Mouse (Mus musculus) testis, adult 2 months (tissue): ENCODE data around the gene Tanc1. TPM values are rescaled to one million over a fixed set of nuclear protein-coding genes. Genes with fewer than 3 reads are reported as not detected.
A peak's percentile ranks its signal among the peaks of the same experiment; 100 is the strongest.

ENCODE experiments used
- H3K27ac ChIP-seq: fragments of 200-500 bp; 2 replicates; pipeline ENCODE4 v1.5.1; 2012; ENCODE audit warnings: low read depth, low read length; ENCODE audit not compliant: control insufficient read depth, insufficient read depth
- H3K27me3 ChIP-seq: fragments of 200-500 bp; 2 replicates; pipeline ENCODE4 v1.6.1; 2012; ENCODE audit warnings: mild to moderate bottlenecking, low read length, moderate library complexity; ENCODE audit not compliant: control insufficient read depth, insufficient read depth
- H3K36me3 ChIP-seq: fragments of 200-500 bp; 2 replicates; pipeline ENCODE4 v1.6.1; 2012; ENCODE audit warnings: mild to moderate bottlenecking, low read length; ENCODE audit not compliant: control insufficient read depth, insufficient read depth
- H3K4me1 ChIP-seq: fragments of 200-500 bp; 2 replicates; pipeline ENCODE4 v1.6.1; 2012; ENCODE audit warnings: low read length; ENCODE audit not compliant: control insufficient read depth, insufficient read depth
- H3K4me3 ChIP-seq: fragments of 200-500 bp; 2 replicates; pipeline ENCODE4 v1.5.1; 2012; ENCODE audit warnings: low read depth, mild to moderate bottlenecking, low read length, moderate library complexity, mixed read lengths; ENCODE audit not compliant: control insufficient read depth
- CTCF ChIP-seq: fragments of 200-500 bp; IDR thresholded peaks from 2 replicates; pipeline ENCODE4 v1.5.1; 2012; ENCODE audit warnings: low read depth, mild to moderate bottlenecking, inconsistent platforms, low read length, moderate library complexity; ENCODE audit not compliant: control insufficient read depth, insufficient read depth, insufficient replicate concordance
- POLR2A ChIP-seq: fragments of 200-500 bp; IDR thresholded peaks from 2 replicates; pipeline ENCODE4 v1.6.1; 2012; ENCODE audit warnings: low read depth, mild to moderate bottlenecking, inconsistent platforms, low read length, moderate library complexity; ENCODE audit not compliant: control insufficient read depth
- polyA plus RNA-seq: library from polyadenylated mRNA; depleted of rRNA; stranded (reverse); fragments of >200 nt; gene quantifications from 2 replicates; pipeline ENCODE4 v1.2.3, GENCODE M21; 2012; rRNA removed

The Tanc1 gene
- polyA plus RNA-seq, 1 experiment: 7.0 TPM

DNA sequence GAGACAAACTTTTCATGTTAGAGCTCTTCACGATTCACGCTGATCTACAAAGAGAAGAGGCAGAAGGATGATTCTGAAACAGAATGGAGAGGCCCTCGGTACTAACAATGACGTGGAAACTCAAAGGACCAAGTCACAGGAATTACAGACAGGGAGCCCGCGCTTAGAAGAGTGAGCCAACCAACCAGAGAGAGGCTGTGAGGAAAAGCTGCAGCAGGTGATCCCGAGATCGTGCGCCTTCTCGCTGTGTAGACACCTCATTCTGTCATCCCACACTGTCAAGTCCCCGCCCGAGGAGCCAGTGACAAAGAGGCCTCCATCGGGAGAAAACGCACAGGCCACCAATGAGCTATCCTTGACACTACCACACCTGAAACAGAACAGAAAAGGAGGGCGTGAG, 264.6 kb downstream of the Tanc1 start:
- H3K4me3 ChIP-seq: no peak overlapping the region
- H3K36me3 ChIP-seq: no peaks in the 10 kb centered on the region
- no peaks in the 10 kb centered on the region for H3K27me3 ChIP-seq
- no peak overlapping the region for H3K27ac ChIP-seq
- H3K4me1 ChIP-seq: peaks cover 4% of the 10 kb centered on the region
- TF ChIP-seq POLR2A (no peak), CTCF (no peak)

DNA sequence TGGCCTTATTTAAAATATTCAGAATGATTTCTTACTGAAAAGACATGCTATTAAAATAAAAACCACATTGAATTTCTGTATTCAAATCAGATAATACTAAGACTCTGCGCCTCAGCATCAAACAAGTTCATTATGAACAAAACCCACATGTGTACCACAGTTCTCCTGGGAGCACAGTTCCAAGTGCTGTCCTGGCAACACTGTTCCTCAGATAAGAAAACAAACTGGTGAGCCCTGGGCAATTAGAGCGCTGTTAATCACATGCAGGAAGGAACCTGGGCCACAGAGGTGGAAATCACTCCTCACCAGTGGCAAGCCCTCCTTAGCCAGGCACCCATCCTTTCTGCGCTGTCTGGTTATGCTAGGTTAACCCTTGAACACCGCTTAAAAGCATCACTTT, 265.5 kb downstream of the Tanc1 start:
- no peak for TF ChIP-seq CTCF
- no peak for TF ChIP-seq POLR2A
- Histone ChIP-seq H3K27me3 (no peaks in the 10 kb centered on the region), H3K36me3 (no peaks in the 10 kb centered on the region)

DNA sequence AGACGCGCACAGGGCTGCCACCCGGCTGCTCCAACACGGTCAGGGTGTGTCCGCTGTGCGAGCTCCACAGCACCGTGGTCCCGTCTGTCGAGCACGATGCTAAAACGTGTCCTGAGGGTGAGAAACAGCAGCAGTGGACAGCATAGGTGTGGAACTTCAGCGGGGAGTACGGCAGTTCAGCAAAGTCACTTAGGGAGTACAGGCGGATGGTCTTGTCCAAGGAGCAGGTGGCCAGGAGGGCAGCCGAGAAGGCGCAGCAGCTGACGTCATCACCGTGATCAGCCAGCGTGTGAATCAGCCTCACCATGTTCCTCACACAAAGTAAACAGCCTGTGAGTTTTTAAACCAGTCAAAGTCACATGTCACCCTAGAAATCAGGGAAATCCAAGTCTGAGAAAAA, 266.4 kb downstream of the Tanc1 start:
- no peak overlapping the region for H3K27ac ChIP-seq
- no peaks in the 10 kb centered on the region for H3K27me3 ChIP-seq
- H3K4me1 ChIP-seq: peaks cover 4% of the 10 kb centered on the region
- TF ChIP-seq POLR2A: no peak
- TF ChIP-seq CTCF: no peak
- H3K36me3 ChIP-seq: no peaks in the 10 kb centered on the region
- peak overlapping the region; percentile 82 for H3K4me3 ChIP-seq

More for the DNA sequence above, 265.5 kb downstream of the Tanc1 start:
- H3K4me1 ChIP-seq: peaks cover 4% of the 10 kb centered on the region
- no peak overlapping the region for H3K27ac ChIP-seq
- no peak overlapping the region for H3K4me3 ChIP-seq

DNA sequence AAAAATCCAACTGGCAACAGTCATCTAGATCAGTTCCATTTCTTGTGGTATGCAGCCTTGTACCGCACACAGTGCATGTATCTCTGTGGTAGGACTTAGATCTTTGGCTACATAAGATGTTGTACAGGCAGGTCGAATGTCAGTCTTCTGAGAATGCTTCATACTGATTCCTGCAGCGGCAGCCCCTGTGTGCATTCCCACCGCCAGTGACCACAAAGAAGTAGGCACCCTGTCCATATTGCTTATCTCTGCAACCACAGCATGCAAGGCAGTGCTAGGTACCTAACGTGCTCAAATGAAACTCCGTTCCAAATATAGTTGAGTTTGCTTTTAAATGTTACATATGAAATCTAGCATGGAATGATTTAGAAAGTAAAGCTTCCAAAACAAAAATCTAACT, 269.6 kb downstream of the Tanc1 start:
- H3K4me1 ChIP-seq: peaks cover 4% of the 10 kb centered on the region
- H3K4me3 ChIP-seq: peak overlapping the region; percentile 89
- no peaks in the 10 kb centered on the region for H3K36me3 ChIP-seq
- 0 out of 2 replicates have a peak overlapping the region, but pooled peaks have one; percentile 77 for H3K27ac ChIP-seq
- TF ChIP-seq POLR2A (no peak), CTCF (no peak)
- H3K27me3 ChIP-seq: no peaks in the 10 kb centered on the region

DNA sequence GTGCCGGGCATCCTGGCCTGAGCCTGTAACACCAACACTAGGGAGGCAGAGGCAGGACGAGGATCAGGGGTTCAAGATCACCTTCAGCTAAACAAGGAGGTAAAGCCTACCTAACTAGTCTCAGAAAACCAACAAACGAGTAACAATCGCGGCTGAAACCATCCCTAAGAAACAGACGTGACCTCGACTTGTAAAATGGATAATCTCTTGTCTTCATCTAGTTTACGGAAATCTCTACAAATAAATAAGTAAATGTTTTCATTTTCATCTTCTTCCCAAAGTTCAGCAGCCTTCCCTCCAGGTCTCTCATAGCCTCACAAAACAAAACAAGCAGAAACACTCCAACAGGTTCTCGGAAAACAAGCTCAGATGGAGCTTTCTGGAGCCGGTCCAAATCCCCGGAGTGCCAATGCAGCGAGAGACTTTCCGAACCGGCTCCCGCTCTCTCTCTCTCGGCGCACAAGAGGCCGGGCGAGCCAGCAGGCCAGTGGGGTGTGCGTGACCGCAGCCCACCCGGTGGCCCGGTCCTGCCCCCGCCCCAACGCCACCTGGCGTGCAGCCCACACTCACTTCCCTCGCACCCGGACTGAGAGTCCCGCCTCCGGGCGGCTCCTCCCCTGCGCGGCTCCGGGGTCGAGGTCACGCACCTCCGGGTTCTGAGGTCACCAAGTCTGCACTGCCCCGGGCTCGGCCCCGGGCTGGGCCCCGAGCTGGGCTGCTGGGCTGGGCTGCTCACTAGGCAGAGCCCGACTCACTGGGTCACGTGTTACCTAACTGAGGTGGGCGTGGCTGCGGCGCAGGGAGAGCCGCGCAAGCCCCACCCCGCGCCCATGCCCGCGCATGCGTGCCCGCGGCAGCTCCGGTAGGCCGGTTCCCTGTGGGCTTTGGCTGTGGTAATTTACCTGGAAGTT, 270.2 kb downstream of the Tanc1 start, which contains the start of gene Wdsub1:
Wdsub1 (minus strand) TSS at position 761 of the 911 bp plus-strand sequence.
- peak within 1 kb of the TSS; percentile 89 for H3K4me3 ChIP-seq
- peak within 1 kb of the TSS; percentile 77 for H3K27ac ChIP-seq
- TF ChIP-seq CTCF: no peak
- TF ChIP-seq POLR2A: peak; percentile 88
- no peaks in the 10 kb centered on the region for H3K27me3 ChIP-seq
- no peaks in the 10 kb centered on the region for H3K36me3 ChIP-seq
- H3K4me1 ChIP-seq: peaks cover 4% of the 10 kb centered on the region

DNA sequence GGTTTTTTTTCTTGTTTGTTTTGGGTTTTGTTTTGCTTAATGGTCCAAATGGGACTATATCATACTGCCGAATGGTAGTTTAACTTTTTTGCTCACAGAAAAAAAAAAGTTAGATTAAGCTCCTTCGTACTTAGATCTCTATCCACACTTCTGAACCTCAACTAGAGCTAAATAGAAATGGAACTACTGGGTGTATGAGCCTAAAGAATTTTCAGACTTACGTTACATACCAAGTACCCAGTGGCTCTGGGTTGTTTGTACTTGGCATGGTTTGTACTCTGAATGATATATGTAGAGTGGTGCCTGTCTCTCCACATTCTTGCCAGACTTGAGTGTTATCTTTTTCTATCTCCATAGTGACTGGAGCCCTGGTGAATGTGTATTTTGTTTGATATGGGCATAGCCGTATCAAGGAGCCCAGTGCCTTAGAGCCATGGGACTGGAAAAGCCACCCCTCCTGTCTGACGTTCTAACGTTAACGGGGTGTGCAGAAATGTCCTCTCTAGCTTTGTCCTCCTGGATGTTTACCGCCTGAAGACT, 271.0 kb downstream of the Tanc1 start:
- Histone ChIP-seq H3K27me3 (no peaks in the 10 kb centered on the region), H3K4me3 (peak overlapping the region; percentile 89), H3K36me3 (no peaks in the 10 kb centered on the region), H3K4me1 (peaks cover 4% of the 10 kb centered on the region), H3K27ac (peak overlapping the region; percentile 7)
- TF ChIP-seq CTCF (no peak), POLR2A (no peak)

DNA sequence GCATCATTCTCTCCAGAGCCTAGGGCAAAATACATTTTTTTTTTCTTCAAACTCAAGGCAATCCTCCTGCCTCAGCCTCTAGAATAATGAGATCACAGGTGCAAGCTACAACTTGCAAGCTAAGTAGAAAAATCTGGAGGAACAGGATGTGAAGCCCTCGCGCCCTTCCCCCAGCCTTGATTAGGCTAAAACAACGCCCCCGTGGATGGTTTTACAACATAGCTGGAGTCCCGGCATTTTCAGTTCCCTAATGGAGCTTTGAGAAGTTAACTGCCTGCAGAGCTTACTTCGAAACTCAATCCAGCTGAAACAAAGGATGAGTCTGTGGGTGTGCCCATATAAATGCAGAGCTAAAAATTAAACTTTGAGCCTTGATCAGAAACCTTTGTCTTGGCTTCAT, 277.9 kb downstream of the Tanc1 start:
- no peak for TF ChIP-seq POLR2A
- no peak for TF ChIP-seq CTCF
- H3K4me3 ChIP-seq: no peak overlapping the region

More for the DNA sequence above, 277.9 kb downstream of the Tanc1 start:
- no peaks in the 10 kb centered on the region for H3K36me3 ChIP-seq
- H3K4me1 ChIP-seq: no peaks in the 10 kb centered on the region; the same call in none of the 2 replicates
- no peak overlapping the region for H3K27ac ChIP-seq
- no peaks in the 10 kb centered on the region for H3K27me3 ChIP-seq

Other genes with a start within 250 kb of the Tanc1 start
- gene Dapl1, start 127.4 kb upstream of the Tanc1 start, polyA plus RNA-seq: 3.5 and 4.8 TPM in 2 replicates